Mouse (Mus musculus): ENCODE measurements around the gene Adcy1.

Gene Adcy1

DNA sequence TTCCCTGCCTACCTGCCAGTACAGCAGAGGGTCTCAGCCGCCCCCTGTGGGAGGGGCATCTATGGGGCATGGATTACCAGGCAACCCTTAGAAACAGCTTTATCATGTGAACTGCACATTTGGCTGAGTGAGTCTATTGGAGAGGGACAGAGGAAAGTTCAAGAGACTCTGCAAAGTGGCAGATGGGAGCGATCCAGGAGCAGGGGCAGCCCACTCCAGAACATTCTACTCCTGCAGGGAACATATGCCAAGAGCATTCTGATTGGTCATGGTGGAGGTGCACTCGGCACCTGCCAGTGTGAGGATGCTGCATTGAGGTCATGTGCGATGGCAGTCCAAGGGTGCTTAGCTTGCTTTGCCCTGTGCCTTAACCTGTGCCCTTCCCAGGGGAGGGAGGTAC lies 6.5 kb downstream of the Adcy1 start:
- DNase-seq, result peak; percentile 71

DNA sequence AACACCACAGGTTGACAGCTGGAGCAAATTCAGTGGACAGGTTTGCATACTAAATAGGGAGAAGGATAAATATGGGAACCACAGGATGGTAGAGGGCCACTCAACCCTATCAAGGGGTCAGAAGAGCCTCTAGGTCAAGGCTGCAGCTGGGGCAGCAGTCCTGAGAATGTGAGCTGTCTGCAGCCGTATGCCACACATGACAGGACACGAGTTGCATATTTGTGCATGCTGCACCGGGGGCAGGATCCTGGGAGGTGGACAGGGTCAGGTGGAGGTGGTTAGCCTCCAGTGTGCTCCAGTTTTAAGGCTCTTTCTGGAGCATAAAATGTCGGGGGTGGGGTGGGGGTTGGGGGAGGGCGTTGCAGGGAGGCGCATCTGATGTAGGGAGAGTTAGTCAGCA lies 8.3 kb downstream of the Adcy1 start:
- DNase-seq, result peak; percentile 15

DNA sequence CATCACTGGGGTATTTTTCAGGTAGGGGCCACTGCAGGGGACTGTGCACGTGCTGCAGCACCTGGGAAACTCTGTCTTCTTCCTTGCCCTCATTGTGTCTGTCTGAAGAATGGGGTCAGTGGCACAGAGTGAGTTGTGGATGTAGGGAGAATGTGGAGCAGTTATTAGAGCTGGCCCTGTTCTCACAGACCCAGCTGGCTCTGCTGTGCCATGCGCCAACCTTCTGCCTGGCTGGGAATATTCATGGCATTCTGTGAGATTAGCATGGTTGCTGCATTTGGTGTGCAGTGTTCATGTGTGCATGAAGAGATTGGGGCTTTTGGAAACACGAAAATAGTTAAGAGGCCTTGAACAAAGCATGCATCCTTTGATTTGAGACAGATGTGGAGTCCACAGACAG lies 10.3 kb downstream of the Adcy1 start:
- DNase-seq, result peak; percentile 43

DNA sequence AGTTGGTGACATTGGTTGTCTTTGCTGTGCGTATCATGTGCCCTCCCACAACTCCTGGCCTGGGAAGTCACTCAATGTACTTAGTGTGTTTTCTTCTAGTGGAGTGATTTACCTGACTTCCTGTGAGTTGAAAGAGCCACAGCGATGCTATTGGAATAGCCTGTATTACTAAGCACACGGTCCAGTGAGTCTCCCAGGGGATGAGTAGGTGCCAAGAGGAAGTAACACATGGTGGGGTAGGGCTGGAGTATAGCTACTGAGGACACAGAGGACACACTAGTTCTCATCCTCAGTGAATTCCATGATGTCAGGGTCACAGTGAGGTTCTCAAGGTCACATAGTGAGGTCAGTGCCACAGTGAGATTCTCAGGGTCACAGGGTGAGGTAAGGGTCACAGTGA lies 13.2 kb downstream of the Adcy1 start:
- peak; percentile 41 for DNase-seq

DNA sequence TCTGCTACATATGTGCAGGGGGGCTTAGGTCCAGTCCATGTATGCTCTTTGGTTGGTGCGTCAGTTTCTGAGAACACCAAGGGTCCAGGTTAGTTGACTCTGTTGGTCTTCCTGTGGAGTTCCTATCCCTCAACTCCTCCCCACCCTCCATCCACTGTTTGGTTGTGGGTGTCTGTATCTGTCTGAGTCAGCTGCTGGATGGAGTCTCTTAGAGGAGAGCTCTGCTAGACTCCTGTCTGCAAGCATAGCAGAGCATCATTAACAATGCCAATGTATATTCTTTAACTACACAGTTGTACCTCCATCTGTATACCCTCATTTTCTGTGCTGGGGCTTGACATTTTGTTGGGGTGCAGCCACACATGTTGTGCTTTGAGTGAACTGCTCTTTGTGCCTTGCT lies 18.6 kb downstream of the Adcy1 start:
- no peak for DNase-seq

DNA sequence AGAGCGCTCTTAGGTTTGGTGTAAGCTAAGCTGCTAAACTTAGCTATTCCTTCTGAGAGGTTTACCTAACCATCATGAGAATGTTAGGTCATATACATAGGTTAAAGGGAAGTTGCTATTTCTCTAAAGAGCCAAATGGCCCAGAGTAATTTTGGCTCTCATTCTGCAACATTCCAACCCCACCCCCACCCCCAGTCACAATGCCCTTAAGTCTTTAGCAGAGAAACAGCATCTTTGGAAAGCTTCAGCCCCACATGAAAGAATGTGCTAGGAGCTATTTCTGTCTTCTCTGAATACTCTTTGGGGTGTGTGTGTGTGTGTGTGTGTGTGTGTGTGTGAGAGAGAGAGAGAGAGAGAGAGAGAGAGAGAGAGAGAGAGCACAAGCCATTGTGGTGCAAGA lies 20.6 kb downstream of the Adcy1 start:
- DNase-seq, result no peak

DNA sequence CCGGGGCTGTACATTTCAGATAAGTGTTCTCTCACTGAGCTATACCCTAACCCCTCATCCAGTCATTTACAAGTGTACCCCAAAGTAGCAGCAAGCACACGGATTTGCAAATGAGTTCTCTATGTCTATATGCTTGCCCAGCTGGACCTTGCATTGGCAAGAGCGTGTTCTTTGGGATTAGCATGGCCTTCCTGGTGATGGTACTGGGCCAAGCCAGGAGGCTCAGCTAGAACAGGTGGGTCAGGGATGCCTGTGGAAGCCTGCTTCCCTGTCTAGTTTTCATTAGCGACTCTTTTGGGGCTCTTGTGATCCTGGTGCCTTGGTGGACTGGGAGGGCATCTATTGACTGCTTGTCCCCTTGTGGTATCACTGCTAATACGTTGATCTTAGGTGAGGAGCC lies 21.9 kb downstream of the Adcy1 start:
- DNase-seq, result peak; percentile 66

DNA sequence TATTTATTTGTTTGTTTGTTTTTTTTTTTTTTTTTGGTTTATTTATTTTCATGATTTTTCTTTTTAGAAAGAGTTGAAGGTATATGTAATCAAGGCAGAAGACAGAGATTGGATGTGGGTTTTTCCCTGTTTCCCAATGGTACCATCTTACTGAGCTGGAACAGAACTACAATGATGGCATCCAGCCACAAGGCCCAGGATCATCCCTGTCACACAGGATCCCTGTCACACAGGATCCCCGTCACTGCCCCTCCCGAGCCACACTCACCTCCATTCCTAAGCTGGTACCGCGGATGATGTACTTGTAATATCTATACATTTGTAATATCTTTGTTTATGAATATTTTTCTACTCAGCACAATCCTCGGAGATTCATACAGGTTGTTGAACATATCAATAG lies 27.8 kb downstream of the Adcy1 start:
- no peak for DNase-seq

DNA sequence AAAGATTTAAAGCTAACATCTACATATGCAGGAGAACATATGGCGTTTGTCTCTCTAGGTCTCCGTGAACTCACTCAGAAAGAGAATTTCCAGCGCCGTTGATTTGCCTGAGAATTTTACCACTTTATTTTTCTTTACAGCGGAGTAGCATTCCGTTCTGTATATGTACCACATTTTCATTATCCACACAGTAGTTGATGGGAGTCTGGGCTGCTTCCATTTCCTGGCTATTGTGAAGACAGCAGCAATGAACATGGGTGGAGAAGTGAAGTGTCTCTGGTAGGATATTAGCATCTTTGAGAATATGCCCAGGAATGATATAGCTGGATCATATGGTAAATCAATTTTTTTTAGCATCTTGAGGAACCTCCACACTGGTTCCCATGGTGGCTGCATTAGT lies 31.6 kb downstream of the Adcy1 start:
- no peak for DNase-seq

DNA sequence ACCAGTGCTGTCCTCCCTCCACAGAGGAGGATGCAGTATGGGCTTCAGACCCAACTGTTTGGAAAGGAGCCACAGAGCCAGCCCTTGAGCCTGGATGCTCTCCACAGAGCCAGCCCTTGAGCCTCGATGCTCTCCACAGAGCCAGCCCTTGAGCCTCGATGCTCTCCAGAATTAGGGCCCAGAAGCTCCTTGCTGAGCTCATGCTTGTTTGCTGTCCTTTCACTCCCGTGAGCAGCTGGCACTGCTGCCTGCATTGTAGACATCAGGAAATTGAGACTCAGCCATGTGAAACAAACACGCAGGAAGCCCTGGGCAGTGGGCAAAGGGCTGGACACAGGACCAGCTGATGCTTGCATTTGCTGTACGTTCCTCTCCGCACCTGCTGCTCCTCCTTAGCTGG lies 38.4 kb downstream of the Adcy1 start:
- DNase-seq, result peak; percentile 55

DNA sequence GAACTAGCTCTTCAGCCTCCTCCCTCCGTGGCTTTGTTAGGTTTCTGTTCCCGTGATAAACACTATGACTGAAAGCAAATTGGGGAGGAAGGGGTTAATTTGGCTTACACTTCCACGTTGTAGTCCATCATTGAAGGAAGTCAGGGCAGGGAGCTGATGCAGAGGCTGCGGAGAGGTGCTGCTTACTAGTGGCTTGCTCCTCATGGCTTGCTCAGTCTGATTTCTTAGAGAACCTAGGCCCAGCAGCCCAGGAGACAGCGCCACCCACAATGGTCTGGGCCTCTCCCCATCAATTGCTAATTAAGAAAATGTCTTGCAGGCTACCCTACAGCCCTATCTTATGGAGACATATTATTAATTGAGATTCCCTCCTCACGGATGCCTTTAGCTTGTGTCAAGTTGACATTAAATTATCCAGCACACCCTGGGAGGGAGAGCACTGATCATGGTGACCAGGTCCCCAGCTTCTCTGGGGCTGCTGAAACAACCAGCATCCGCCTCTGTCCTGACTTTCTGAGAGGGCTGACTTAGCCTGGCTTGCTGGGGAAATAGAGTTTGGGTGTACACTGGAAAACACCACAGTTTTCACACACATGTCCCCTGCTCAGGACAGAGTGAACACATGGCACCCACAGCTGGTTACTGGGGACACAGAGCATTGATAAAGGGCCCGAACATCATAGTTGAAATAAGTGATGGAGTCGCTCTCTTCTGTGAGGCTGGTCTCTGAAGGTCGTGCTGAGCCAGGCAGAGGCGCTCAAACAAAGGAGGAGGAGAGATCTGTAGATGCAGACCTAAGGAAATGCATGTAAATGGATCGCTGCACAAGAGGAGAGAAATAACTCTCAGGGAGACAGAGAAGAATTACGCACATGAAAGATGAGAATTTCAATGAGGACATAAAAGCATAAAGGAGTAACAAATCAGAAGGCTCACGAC lies 39.2 kb downstream of the Adcy1 start:
- DNase-seq, result no peak

DNA sequence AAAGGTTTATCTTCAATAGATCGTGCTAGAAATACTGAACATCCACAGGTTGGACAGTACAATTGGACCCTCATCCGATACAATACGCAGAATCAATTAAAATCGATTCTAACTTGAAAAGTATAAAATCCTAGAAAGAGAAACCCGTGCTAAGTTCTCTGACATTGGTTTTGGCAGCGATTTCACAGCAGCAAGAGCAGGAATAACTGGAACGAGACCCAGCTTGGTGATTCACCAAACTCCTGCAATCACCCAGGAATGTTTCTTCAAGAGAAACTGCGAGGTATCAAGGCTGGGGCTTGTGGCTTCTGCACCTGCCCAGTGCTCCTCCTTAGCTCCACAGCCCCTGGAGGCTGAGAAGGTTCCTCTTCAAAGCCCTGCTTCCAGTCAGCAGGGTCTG lies 42.0 kb downstream of the Adcy1 start:
- DNase-seq, result no peak

DNA sequence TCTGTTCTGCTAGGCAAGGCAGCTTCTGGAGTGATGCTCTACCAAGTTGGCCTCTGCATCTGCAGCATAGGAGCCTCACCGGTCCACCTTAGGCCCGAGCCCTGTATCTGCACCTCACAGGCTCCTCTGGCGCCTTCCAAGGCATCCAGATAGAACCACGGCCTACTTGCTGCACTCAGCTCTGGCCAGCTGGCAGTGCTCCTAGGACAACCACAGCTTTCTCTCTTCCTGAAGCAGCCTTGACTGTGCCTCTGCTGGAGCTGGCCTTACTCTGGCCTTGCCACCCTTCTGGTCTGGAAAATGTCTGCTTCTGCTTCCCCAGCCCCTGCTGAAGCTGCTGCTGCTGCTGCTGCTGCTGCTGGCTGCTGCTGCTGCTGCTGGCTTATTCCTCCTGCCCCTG lies 45.8 kb downstream of the Adcy1 start:
- peak; percentile 71 for DNase-seq

DNA sequence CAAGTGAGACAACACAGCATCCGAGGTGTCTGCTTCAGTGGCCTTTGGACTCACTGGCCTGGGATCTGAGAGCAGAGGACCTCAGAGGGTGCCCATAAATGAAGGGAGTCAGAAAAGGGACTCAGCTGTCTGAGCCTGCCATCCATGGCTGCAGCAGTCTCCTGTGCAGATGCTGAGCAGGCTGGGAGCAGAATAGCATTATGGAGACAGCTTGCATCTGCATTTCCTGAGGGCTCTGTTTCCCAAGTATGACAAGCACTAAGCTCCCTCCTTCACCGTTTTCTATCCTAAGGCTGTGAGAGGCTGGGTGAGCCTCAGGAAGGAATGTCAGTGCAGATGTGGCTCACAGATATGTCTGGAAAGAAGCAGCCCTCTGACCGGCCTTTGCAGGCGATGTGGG lies 49.8 kb downstream of the Adcy1 start:
- DNase-seq, result no peak

DNA sequence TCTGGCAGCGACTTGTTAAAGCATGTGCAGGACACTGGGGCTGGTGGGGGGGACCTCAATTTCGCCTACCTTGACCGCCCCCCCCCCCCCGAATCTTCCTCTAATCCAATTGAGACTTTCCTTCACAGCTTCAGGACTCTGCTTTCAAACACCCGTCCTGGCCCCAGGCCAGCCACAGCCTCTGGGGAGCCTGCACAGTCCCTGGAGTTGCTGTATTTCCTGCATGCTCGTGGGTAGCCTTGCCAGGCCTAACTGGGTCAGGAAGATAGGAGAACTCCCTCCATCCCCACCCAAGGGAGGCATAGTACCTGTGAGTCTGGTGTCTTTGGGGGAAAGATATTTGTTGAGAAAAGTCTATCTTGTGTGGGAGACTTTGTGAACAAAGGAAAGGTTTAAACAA lies 50.4 kb downstream of the Adcy1 start:
- no peak for DNase-seq

DNA sequence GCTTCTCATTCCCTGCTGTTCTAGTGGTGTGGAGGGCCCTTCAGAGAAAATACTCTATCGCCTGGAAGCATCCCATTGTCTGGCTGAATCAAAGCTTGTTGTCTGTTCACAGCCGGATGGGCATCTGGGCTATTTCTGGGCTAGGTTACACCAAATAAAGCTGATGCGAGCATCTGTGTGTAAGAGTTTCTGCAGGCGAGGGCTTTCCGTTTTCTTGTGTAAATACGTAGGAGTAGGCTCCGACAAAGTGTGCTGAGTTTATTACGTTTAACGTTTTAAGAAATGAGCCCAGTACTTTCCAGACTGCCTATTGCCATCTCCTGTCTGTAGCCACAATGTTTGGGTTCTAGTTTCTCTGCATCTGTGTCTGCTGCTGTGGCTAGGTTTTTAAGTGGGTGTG lies 51.0 kb downstream of the Adcy1 start:
- no peak for DNase-seq

DNA sequence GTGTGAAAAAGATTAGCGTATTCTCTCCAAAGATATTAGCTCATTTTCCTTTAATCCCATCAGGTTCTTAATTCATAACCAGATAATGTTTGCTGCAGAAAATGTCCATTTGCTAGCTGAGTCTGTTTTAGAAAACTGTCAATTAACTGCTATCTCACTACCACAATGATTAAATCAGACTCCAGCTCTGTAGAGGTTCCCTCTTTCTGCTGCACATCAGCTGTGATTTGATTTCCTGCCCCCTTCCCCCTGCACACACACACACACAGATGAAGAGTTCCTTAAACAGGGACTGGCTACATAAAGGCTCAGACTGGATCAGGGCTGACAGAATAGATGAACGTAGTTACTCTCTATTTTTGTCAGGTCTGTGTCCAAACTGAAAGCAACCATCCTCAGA lies 53.4 kb downstream of the Adcy1 start:
- DNase-seq, result no peak

DNA sequence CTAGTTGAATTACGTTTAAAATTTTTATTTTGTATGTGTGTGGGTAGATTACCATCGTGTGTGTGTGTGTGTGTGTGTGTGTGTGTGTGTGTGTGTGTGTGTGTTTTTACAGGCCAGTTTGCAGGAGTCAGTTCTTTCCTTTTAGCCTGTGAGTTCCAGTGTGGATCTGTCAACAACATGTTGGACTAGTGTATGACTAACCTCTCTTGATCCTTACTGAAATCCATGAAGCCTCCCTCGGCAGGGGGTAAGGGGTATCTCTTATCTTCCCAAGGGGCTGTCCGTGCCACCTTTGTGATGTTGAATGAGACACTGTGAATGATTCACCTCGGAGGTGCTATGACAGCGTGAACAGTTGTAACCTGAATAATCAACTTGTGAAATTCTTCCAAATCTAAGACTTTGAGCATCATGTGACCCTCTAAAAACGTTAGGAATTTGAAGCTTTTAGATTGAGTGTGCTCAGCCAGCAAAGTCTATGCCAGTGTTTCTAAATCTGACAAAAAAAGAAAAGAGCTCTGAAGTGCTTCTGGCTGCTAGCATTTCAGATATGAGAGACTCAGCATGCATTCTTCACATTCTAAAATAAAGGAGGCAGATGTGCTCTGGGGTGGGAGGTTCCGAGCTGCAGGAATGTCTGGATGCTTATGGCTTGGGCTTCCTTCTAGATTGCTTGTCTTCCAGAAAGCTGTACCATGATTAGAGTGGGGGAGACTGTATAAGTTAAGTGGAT lies 66.2 kb downstream of the Adcy1 start:
- no peak for DNase-seq

DNA sequence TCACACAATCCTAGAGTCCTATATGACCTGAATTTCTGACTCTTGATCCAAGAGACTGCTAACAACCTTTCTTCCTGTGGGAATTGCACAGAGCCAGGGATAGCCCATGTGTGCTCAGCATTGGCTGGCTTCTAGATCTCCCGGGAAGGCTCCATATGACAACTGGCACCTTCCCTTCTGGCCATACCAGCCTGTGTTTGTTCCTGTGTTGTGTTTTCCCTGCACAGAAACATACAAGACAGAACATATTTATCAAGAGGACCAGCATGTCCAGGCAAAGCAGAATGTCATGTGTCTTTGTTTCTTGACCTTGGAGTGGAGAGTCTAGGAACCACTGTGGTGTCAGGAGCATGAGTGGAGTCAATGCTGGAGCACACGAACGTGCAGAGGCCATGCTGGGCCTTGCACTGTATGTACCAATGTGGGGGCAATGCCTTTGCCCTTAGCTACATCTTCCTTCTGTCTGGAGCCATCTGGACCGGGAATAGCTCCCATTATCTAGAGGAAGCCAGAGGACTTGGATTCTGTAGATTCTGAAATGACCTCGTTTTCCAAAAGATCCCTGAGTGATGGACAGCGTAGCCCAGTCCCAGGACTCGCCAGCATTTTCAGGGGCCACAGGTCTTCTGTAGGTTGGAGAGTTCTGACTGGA lies 69.6 kb downstream of the Adcy1 start:
- peak; percentile 65 for DNase-seq

DNA sequence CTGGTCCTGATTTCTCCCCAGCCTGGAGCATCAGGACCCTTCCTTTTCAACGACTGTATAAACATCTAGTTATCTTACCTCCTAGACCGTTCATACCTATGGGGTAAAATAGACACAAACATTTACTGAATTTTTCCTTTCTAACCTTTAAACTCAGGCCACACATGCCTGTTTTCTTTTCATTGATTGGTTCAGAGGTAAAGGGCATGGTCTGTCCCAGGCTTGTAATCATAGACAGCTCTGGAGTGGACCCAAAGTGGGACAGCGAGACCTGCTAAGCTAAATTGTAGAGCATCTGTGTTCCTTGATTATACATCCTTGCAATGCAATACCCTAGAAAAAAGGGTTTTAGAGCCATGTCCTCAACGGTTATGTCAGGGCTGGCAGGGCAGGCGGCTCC lies 70.4 kb downstream of the Adcy1 start:
- DNase-seq, result no peak

DNA sequence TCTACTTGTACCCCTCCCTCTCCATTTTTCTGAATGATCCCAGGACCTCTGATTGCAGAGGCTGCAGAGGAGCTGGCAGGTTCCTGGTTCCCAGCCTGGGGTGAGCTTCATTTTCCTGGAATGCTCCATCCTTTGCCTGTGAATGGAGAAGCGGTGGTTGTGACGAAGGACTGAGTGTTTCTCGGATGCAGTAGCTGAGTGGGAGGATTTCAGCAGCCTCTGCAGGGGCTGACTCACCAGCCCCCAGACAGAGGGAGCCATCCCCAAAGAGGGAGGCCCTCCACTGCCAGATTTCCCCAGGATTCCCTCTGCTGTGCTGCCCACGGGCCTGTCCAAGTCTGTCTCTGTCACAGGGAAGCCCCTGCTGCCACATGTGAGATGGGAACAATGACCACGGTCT lies 71.0 kb downstream of the Adcy1 start:
- peak; percentile 33 for DNase-seq

DNA sequence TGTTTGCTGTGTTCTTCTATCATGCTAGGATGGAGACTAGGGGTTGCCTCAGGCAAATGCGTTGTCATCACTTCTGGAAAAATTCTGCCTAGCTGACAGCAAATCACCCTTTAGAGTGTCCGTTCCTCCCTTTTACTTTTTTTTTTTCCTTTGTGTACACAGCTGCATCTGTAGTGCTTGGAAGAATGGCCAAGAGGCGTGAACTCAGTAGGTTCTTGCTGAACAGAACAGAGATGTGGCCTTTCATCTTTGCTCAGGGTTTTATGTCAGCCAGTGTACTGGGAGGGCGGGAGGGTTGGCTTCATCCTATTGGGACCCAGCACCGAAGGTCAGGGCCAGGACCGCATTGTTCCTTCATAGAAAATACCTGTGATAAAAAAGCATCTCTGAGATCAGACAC lies 72.0 kb downstream of the Adcy1 start:
- DNase-seq, result no peak

DNA sequence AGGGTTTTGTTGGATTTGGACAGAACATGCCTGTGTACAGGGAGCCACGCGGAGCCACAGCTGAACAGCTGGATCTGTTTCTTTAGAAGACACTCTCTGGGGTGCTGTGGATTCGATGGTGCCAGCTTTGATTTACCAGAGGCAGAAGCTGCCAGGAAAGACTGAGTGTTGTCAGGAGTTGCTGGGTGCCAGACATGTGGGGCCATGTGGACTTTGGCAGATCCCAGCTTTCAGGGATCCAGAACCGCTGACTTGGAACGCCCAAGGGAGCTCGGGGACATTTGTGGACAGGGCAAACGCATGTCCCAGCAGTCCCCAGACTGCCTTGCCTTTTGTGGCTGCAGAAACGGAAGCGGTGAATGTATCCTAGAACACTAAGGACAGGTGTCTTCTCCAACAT lies 72.5 kb downstream of the Adcy1 start:
- peak; percentile 49 for DNase-seq
